Mouse (Mus musculus) lung, adult 18-20 months (tissue): Measurements from ENCODE around the gene Scfd2.

Source experiments
- DNase-seq, 2 experiments: peaks; one replicate each; pipeline ENCODE4 v3.0.0; 2022; ENCODE audit warnings: mixed read lengths in 2 of 2

Gene Scfd2

DNA sequence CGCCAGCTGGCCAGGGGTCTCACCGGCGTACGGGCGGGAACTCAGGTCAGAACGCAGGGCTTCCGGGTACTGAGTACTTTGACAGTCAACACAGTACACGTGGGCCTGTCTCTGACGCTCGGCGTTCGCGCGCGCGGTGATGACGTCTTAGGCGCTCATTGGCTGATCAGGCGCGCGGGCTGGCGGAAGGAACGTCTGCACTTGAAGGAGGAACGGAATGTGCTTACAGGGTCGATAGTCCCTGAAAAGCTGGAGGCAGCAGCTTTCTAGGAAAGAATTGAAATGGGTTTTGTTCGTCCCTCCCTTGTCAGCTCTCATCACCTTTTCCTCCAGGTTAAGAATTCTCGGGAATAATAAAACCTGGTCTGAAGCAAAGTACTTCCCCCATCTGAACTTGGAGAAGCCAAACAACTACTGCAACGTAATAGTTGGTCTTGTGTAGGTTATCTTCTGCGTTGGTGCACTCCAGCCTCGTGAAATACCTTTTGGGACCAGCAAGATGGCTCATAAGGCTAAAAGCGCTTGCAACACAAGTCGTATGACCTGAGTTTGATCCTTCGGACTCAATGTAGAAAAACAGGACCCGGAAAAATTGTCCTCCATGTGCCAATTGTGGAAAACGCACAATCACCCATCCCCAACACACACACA lies at the start of gene Scfd2:
Gene Scfd2, minus strand, starts transcription at position 130 of the 651 bp plus-strand sequence.
- peak; percentile 96 to 97 for DNase-seq

GRCm38 (mm10) chr5:74571767-74572166 lies 40.2 kb upstream of the Scfd2 start:
- peak; percentile 25 to 59 for DNase-seq

- DNase-seq, result peak in 1 of 2 experiments; percentile 8
Measured at GRCm38 (mm10) chr5:74561151-74561550, 29.6 kb upstream of the Scfd2 start.

DNA sequence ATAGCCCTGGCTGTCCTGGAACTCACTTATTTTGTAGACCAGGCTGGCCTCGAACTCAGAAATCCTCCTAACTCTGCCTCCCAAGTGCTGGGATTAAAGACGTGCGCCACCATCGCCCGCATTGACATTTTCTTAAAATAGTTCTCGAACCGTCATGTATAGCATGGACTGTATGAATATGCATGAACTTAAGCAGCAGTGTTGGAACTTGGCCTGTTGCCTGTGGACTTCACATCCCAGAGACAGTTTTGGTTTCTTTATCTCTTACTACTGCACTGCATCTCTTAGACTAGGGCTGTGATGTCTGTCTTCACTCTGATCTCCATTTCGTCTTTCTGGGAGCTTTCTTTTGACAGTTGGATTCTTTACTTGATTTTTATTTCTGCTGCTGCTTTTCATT lies 18.0 kb upstream of the Scfd2 start:
- no peak for DNase-seq

DNA sequence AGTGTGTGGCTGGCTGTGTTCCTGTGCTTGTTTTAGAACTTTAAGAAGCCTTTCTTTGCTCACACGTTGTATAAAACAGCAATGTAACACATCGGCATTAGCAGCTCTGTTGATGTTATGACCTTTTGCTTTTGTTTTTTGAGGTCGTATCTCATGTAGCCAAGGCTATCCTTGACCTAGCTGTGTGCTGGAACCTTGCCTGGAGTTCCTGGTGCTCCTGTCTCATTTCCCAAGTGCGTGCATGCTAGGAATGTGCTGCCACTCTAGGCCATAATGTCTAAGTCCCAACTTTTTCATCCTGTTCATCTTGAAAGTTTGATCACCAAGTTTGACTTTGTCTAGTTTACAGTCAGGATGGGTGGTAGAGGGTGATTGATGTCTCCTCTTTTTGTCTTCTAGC lies 14.0 kb upstream of the Scfd2 start:
- no peak for DNase-seq

DNA sequence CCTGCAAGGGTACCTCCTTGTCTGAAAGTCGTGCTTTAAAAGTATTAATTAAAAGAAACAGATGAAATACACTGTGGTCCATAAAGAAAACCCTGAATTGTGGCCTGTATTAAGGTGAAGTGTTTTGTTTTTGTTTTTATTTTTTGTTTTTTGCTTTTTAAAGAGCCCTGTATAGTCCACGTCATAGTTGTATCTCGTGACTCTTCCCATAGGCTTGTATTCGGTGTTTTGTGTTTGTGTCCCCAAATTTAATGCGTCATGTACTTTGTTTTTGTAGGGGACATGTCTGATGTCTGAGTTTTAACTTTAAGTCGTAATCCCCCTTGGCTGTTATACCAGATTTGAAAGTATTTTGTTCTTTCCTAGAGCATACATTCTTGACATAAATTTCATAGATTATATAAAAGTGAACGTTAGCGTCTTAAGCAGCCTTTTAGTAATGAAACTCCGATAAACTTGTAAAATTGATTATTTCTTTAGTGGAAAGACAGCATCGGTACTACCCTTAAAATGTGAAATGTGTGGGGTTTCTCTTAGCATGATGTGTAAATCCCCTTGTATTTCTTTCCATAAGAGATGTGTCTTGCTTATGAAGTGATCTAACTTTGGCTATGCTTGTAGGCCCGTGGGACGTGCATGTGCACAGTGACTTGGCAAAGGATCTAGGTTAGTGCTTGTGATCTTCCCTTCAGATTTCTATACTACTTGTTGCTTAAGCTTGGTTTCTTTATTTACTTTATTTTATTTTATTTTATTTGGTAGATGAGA lies 4.8 kb upstream of the Scfd2 start:
- no peak for DNase-seq

DNA sequence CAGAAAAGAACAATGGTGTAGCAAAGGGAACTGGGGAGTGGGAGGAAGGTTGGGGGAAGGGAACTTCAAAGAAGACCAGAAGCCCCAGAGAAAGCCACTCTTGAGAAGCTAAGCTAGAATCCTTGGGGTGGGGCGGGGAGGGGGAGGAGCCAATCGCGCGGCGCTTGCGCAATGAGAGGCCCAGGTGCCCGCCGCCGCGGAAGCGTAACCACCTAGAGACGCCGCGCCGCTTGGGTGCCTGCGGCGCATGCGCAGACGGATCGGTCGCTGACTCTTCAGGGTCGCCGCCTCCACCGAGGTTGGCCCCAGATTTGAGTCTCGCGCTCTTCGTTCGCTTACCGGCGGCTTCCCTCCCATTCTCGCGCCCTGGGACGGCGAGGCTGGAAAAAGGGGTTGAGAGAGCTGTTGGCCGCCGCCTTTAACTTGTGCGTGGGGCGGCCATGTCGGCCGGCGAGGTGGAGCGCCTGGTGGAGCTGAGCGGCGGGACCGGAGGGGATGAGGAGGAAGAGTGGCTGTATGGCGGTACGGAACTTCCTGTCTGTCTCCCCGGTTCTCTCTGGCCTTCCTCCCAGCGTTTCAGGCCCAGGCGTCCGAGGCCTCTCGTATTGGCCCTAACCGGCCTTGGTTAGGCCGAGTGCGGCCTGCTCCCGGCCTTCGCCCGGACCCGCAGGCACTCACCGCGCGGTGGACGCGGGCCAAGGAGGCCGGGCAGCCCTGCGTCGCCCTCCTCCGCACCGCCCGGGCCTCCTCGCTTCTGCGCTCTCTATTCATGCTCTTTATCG lies 3.9 kb upstream of the Scfd2 start, which contains the start of gene Fip1l1:
Gene Fip1l1, plus strand, starts transcription at position 210 of the 782 bp plus-strand sequence.
- peak; percentile 88 to 89 for DNase-seq

DNA sequence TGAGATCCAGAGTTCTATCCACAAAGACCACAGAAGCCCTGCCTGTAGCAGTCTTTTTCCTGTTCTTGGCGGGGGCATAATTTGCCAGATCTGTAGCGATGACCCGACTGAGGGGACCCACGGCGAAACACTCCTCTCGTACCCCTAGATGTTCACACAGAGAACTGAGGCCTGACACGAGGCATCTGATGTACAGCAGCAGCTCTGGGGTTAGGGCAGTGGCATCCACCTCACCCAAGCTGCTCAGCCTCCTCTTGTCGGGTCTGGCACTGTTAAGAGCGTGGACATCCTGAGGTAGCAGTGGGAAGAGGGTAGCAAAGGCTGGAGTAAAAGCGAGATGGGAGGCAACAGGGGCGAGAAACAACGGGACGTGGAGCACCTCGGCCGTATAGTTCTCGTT lies 774 bp downstream of the Scfd2 start:
- DNase-seq, result no peak

DNA sequence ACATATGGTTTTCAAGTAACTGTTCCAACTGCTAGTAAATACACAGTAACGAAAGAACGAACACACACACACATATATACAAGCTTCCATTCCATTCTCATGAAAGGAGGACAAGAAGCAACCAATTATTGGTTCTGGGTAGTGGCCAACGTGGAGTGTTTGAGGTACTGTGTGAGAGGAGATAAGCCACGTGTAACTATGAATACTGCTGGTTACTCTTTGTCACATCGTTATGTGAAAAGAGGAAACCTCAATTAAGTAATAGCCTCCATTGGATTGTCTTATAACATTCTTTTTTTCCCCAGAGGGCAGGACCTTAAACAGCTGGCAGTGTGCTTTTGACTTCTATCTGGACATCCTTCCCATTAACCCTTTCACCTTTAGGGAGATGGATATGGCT lies 4.5 kb downstream of the Scfd2 start:
- DNase-seq, result no peak

DNA sequence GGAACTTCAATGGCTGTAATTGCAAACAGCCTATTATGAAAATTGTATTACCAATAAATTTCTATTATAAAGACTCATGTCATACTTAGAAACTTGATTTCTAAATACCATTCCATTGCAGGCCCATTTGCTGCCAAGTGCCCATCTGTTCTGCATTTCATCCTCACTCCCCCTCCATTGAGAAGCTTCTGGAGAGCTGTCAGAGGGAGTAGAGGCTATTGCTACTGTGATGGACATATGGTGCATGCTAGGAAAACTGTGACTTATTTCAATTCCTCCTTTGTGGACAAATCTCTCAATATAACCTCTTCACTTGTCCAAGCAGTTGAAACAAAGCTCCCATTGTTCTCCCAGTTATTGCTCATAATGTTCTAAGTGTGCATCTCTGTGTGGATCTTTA lies 19.9 kb downstream of the Scfd2 start:
- no peak for DNase-seq

- DNase-seq, result no peak
Measured at GRCm38 (mm10) chr5:74492705-74493104, 38.9 kb downstream of the Scfd2 start.

- DNase-seq, result no peak
Measured at GRCm38 (mm10) chr5:74484646-74485045, 46.9 kb downstream of the Scfd2 start.

DNA sequence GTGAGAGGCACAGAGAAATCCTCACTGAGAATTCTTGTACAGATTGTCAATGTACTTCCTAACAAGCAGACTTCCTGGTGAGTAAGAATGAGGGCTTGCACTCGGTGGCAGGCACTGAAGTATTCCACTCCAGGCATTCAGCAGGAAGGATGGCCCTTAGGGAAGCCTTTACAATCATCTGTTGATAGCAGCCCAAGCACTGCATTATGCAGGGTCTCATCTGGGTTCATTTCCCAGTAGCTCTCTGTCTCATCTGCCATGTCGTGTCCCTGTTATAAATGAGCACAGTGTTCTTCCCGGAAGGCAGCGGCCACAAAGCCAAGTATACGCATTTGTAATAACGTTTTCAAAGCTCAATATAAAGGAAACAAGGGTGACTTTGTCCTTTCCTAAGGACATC lies 48.9 kb downstream of the Scfd2 start:
- DNase-seq, result no peak

DNA sequence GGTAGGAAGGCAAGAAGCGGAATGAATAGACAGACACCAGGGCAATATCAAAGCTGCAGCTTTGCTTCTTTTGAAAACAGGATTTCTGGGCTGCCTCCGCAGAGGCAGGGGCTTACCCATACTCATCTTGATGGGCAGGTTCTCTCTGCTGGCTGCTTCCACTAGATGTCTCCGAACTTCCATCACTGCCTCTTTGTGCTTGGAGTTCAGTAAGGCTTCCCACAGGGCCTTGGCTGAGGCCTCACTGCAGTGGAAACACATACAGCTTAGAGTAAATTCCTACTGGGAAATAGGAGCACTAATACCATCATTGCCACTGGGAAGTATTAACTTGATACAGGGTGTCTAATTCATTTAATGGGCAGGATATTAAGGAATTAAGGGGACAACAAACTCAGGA lies 49.5 kb downstream of the Scfd2 start:
- no peak for DNase-seq

DNA sequence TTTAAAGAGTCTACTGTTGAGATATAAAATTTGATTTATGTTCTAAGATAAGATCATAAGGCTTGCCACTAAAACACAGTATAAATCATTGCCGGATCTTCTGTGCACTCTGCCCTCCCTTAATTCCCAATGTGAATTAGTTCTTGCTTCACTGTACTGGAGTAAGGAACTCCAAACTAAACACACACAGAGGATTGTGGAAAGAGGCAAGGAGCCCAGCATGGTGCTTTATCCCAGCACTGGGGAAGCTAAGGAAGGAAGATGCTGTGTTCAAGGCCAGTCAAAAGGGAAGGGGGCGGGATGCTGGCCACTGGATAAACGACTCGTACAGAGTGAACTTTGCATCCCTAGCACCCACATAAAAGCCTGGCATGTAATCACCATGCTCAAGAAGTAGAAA lies 51.1 kb downstream of the Scfd2 start:
- no peak for DNase-seq

- no peak for DNase-seq
Measured at GRCm38 (mm10) chr5:74479947-74480346, 51.6 kb downstream of the Scfd2 start.

GRCm38 (mm10) chr5:74479157-74479556 lies 52.4 kb downstream of the Scfd2 start:
- DNase-seq, result no peak

GRCm38 (mm10) chr5:74476551-74476950 lies 55.0 kb downstream of the Scfd2 start:
- no peak for DNase-seq

GRCm38 (mm10) chr5:74473117-74473516 lies 58.4 kb downstream of the Scfd2 start:
- DNase-seq, result no peak

GRCm38 (mm10) chr5:74470819-74471218 lies 60.7 kb downstream of the Scfd2 start:
- DNase-seq, result no peak

- DNase-seq, result no peak
Measured at GRCm38 (mm10) chr5:74469620-74470019, 61.9 kb downstream of the Scfd2 start.

GRCm38 (mm10) chr5:74467753-74468152 lies 63.8 kb downstream of the Scfd2 start:
- no peak for DNase-seq

GRCm38 (mm10) chr5:74456759-74457158 lies 74.8 kb downstream of the Scfd2 start:
- DNase-seq, result no peak
